Mouse (Mus musculus): ENCODE data around the gene Cd22.
"Not testable (repeated sequence)": the region's sequence is repeated elsewhere in the genome, so short reads cannot be mapped to it uniquely, and the experiment has no call there.

Cd22 gene

DNA sequence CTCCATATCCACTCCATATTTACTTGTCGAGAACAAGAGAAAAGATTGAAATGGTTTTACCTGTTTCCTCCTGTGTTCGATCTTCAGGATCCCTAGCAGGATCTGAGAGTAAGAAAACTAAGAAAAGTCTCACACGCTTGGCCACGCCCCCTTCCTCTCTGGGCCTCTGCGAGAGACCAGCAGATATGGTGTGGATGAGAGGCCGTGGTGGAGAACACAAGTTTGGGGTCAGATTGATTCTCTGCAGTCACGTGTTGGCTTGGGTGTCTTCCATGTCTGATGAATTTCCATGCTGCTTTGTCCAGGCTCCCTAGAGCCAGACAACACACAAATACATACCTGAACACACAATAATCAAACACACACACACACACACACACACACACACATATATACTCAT, at the start of gene Cd22:
Cd22 (minus strand) TSS at position 167 of the 400 bp plus-strand sequence.
- TF ChIP-seq NANOG (IDR thresholded peaks at IDR 0.05; ENCODE audit: borderline replicate concordance, low read length) (no peak), POU5F1 (IDR thresholded peaks at IDR 0.05; ENCODE audit: borderline replicate concordance, low read length) (no peak), CTCF (conservative IDR thresholded peaks at IDR 0.05; ENCODE audit: low read length) (no peak)
- Histone ChIP-seq H3K4me1 (replicated peaks; ENCODE audit: low read depth, low read length) (peaks cover 8% of the 10 kb centered on the region), H3K36me3 (ENCODE audit: insufficient read depth, low read length) (no peaks in the 10 kb centered on the region), H3K27me3 (ENCODE audit: insufficient read depth, low read length) (peaks cover 4% of the 10 kb centered on the region), H3K9me3 (ENCODE audit: low read length) (peaks cover 6% of the 10 kb centered on the region), H3K4me3 (replicated peaks; ENCODE audit: low read length) (no peak within 1 kb of the TSS)

DNA sequence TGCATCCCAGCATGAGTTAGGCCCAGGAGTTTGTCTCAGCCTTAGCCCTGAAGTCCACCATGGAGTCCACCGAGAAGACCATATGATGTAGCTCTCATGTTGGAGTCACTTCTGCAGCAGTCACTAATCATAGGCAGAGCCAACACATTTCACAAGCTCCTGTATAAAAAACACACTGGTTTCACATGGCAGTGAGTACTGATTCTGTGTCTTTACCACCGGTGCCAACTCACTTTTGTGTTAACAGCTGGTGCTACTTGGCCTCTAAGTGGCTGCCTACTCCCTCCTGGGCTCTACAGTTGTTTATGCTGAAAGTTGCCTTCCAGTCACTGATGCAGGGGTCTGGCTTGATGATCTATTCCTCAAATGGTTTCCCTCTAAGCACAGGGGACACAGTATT, 44.4 kb upstream of the Cd22 start, which contains the start of gene Hamp2:
Hamp2 (minus strand) TSS at position 101 of the 400 bp plus-strand sequence.
- peaks cover 33% of the 10 kb centered on the region for H3K9me3 ChIP-seq (ENCODE audit: low read length)
- H3K4me1 ChIP-seq (replicated peaks; ENCODE audit: low read depth, low read length); H3K36me3 ChIP-seq (ENCODE audit: insufficient read depth, low read length): not testable (repeated sequence)

DNA sequence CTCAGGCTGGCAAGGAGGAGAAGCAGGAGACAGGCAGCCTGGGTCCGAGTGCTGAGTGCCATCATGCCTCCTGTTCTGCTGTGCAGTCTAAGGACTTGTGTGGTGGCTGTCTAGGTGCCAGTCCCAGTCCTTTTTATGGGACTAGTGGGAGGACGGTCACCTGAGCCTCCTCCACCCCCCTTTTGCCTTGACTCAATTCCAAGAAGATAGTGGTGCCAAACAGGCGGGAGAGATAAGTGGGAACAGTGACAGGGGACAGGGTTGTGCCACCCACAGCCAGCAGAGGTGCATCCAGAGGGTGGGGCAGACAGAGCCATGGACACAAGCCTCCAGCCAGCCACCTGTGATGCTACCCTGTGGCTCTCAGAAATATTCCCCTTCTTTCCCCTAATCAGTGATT, 43.9 kb upstream of the Cd22 start:
- Histone ChIP-seq H3K4me1 (replicated peaks; ENCODE audit: low read depth, low read length) (peaks cover 2% of the 10 kb centered on the region; the same call in 1 of the 2 replicates), H3K9me3 (ENCODE audit: low read length) (peaks cover 30% of the 10 kb centered on the region), H3K36me3 (ENCODE audit: insufficient read depth, low read length) (no peaks in the 10 kb centered on the region), H3K4me3 (replicated peaks; ENCODE audit: low read length) (no peak overlapping the region), H3K27me3 (ENCODE audit: insufficient read depth, low read length) (no peaks in the 10 kb centered on the region)
- TF ChIP-seq NANOG (IDR thresholded peaks at IDR 0.05; ENCODE audit: borderline replicate concordance, low read length), result no peak
- no peak for TF ChIP-seq CTCF (conservative IDR thresholded peaks at IDR 0.05; ENCODE audit: low read length)
- no peak for TF ChIP-seq POU5F1 (IDR thresholded peaks at IDR 0.05; ENCODE audit: borderline replicate concordance, low read length)

More for the DNA sequence above, 44.4 kb upstream of the Cd22 start, which contains the start of gene Hamp2:
- H3K27me3 ChIP-seq (ENCODE audit: insufficient read depth, low read length); H3K4me3 ChIP-seq (replicated peaks; ENCODE audit: low read length): not testable (repeated sequence)

GRCm38 (mm10) chr7:30922490-30922889, 42.3 kb upstream of the Cd22 start:
- not testable (repeated sequence) for H3K4me1 ChIP-seq (replicated peaks; ENCODE audit: low read depth, low read length); H3K27me3 ChIP-seq (ENCODE audit: insufficient read depth, low read length); H3K4me3 ChIP-seq (replicated peaks; ENCODE audit: low read length); H3K36me3 ChIP-seq (ENCODE audit: insufficient read depth, low read length)
- H3K9me3 ChIP-seq (ENCODE audit: low read length), result peaks cover 28% of the 10 kb centered on the region

- TF ChIP-seq CTCF (conservative IDR thresholded peaks at IDR 0.05; ENCODE audit: low read length) (no peak), POU5F1 (IDR thresholded peaks at IDR 0.05; ENCODE audit: borderline replicate concordance, low read length) (no peak), NANOG (IDR thresholded peaks at IDR 0.05; ENCODE audit: borderline replicate concordance, low read length) (no peak)
- Histone ChIP-seq H3K4me3 (replicated peaks; ENCODE audit: low read length) (no peak overlapping the region), H3K36me3 (ENCODE audit: insufficient read depth, low read length) (no peaks in the 10 kb centered on the region), H3K4me1 (replicated peaks; ENCODE audit: low read depth, low read length) (peaks cover 27% of the 10 kb centered on the region), H3K27me3 (ENCODE audit: insufficient read depth, low read length) (no peaks in the 10 kb centered on the region), H3K9me3 (ENCODE audit: low read length) (peaks cover 11% of the 10 kb centered on the region)
Observed at GRCm38 (mm10) chr7:30920217-30920616, 40.1 kb upstream of the Cd22 start.

- Histone ChIP-seq H3K27me3 (ENCODE audit: insufficient read depth, low read length) (no peaks in the 10 kb centered on the region; the same call in 1 of the 2 replicates), H3K9me3 (ENCODE audit: low read length) (no peaks in the 10 kb centered on the region), H3K36me3 (ENCODE audit: insufficient read depth, low read length) (no peaks in the 10 kb centered on the region), H3K4me1 (replicated peaks; ENCODE audit: low read depth, low read length) (peaks cover 44% of the 10 kb centered on the region), H3K4me3 (replicated peaks; ENCODE audit: low read length) (peak overlapping the region; percentile 41)
- no peak for TF ChIP-seq CTCF (conservative IDR thresholded peaks at IDR 0.05; ENCODE audit: low read length)
Observed at GRCm38 (mm10) chr7:30917219-30917618, 37.1 kb upstream of the Cd22 start.

GRCm38 (mm10) chr7:30916713-30917112, 36.6 kb upstream of the Cd22 start:
- TF ChIP-seq CTCF (conservative IDR thresholded peaks at IDR 0.05; ENCODE audit: low read length) (no peak), NANOG (IDR thresholded peaks at IDR 0.05; ENCODE audit: borderline replicate concordance, low read length) (no peak), POU5F1 (IDR thresholded peaks at IDR 0.05; ENCODE audit: borderline replicate concordance, low read length) (no peak)
- Histone ChIP-seq H3K27me3 (ENCODE audit: insufficient read depth, low read length) (no peaks in the 10 kb centered on the region; the same call in 1 of the 2 replicates), H3K4me1 (replicated peaks; ENCODE audit: low read depth, low read length) (peaks cover 44% of the 10 kb centered on the region), H3K4me3 (replicated peaks; ENCODE audit: low read length) (peak overlapping the region; percentile 41), H3K36me3 (ENCODE audit: insufficient read depth, low read length) (no peaks in the 10 kb centered on the region), H3K9me3 (ENCODE audit: low read length) (no peaks in the 10 kb centered on the region)

GRCm38 (mm10) chr7:30914732-30915131, 34.6 kb upstream of the Cd22 start, which contains the start of gene Mag:
Gene Mag, minus strand, starts transcription at chr7:30914873.
- Histone ChIP-seq H3K9me3 (ENCODE audit: low read length) (no peaks in the 10 kb centered on the region), H3K4me3 (replicated peaks; ENCODE audit: low read length) (no peak within 1 kb of the TSS), H3K27me3 (ENCODE audit: insufficient read depth, low read length) (peaks cover 4% of the 10 kb centered on the region; the same call in 1 of the 2 replicates), H3K4me1 (replicated peaks; ENCODE audit: low read depth, low read length) (peaks cover 42% of the 10 kb centered on the region), H3K36me3 (ENCODE audit: insufficient read depth, low read length) (no peaks in the 10 kb centered on the region)
- no peak for TF ChIP-seq CTCF (conservative IDR thresholded peaks at IDR 0.05; ENCODE audit: low read length)
- TF ChIP-seq NANOG (IDR thresholded peaks at IDR 0.05; ENCODE audit: borderline replicate concordance, low read length), result no peak
- TF ChIP-seq POU5F1 (IDR thresholded peaks at IDR 0.05; ENCODE audit: borderline replicate concordance, low read length), result no peak

- no peaks in the 10 kb centered on the region for H3K36me3 ChIP-seq (ENCODE audit: insufficient read depth, low read length)
- peaks cover 25% of the 10 kb centered on the region for H3K27me3 ChIP-seq (ENCODE audit: insufficient read depth, low read length)
- H3K9me3 ChIP-seq (ENCODE audit: low read length), result no peaks in the 10 kb centered on the region; the same call in 1 of the 2 replicates
- peaks cover 22% of the 10 kb centered on the region for H3K4me1 ChIP-seq (replicated peaks; ENCODE audit: low read depth, low read length)
- TF ChIP-seq NANOG (IDR thresholded peaks at IDR 0.05; ENCODE audit: borderline replicate concordance, low read length) (no peak), POU5F1 (IDR thresholded peaks at IDR 0.05; ENCODE audit: borderline replicate concordance, low read length) (no peak), CTCF (conservative IDR thresholded peaks at IDR 0.05; ENCODE audit: low read length) (no peak)
- H3K4me3 ChIP-seq (replicated peaks; ENCODE audit: low read length), result no peak overlapping the region
Observed at GRCm38 (mm10) chr7:30909773-30910172, 29.6 kb upstream of the Cd22 start.

Data from E14TG2a.4 (cell line).